Mouse (Mus musculus): Measurements from ENCODE around the gene Tns3. TPM values are rescaled to one million over a fixed set of nuclear protein-coding genes. Genes with fewer than 3 reads are reported as not detected.

Tns3 gene
- total RNA-seq, 2 experiments from 2014 or later = 27.4 to 29.0 TPM

DNA sequence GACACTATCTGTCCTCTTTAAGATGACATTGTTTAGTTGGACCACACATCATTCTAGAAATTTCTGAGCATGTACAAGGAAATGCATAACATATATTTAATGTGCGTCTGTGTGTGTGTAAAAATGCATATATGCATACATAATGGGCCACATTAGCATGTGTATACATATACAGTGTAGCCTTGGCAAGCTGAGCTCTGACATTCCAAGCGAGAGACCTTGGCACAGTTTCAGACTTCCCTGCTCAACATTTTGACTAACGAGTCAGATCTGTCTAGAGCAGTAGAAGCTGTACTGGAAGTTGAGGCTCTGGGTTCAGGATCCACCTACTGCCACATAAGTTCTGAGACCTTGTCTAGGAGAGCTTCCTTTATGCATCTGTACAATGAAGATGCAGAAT, 17.0 kb upstream of the Tns3 start:
- no peak for DNase-seq
- intact Hi-C loops (cut with DNase I) = no loop called here

DNA sequence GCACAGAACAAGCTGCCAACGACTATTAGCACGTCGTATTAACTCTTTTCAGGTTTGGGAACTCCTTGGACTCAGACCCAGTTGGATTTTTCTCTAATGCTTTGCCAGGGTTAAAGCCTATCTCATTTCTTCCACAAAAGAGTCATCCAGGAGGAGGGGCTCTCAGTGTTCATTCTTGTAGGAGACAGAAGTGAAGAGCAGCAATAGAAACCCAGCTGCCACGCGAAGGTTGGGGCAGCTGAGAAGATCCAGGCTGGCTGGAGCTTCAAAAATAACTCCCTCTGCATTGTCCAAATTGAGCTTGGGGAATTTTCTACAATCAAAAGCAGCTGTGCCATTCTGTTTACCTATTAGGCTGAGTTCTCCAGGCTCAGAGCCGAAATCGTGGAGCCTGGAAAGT, 16.3 kb upstream of the Tns3 start:
- DNase-seq = no peak
- intact Hi-C loops (cut with DNase I) = no loop called here

- DNase-seq = no peak
- intact Hi-C loops (cut with DNase I) = no loop called here
Observed at GRCm38 (mm10) chr11:8679221-8679620, 14.9 kb upstream of the Tns3 start.

GRCm38 (mm10) chr11:8678260-8678995, 14.1 kb upstream of the Tns3 start:
- intact Hi-C loops (cut with DNase I) = no loop called here
- DNase-seq = no peak

GRCm38 (mm10) chr11:8675701-8676474, 11.6 kb upstream of the Tns3 start:
- intact Hi-C loops (cut with DNase I) = no loop called here

DNA sequence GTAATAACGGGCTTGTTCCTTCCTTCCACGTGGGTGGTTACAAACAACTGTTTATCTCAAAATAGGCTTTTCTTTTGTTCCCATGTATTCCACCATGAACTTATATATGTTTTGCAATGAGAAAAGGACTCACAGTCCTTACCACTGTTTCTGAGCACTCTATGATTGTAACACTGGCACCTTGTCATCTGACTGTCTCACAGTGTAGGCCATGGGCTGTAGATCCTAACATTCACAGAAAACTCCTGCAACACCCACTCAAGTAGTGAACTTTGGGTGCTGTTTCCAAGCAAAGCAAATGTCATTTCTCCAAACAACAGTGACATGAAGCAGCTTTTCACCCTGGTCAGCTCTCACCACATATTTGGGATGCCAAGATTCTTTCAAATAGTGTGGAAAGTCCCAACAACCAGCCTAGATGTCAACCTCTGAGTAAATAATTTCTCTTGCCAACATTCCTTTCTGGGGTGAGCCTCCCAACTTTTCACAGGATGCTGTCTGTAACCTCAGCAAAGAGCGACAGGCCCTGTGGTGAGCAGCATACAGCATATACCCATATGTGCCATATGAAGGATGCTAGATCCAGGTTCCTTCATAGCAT, 10.3 kb upstream of the Tns3 start:
- intact Hi-C loops (cut with DNase I) = no loop called here
- peak; percentile 30 to 38 for DNase-seq

More at GRCm38 (mm10) chr11:8675701-8676474, 11.6 kb upstream of the Tns3 start:
- no peak for DNase-seq

DNA sequence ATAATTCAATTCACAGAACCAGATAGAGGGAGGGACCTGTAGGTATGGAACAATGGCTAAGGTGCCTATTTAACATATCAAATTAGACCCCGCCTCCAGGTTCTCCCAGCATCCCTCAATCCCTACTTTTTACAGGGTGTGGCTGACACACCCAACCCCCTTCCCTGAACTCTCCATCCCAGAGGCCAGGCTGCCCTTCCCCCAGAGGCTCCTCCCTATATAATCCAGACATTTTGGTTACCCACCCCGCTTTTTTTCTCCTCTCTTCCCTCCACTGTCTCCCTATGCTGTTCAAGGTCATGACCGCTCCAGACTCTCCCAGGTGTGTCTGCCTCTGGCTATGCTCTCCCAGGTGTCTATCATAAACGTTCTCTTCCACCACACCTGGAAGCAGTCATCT, 7.4 kb upstream of the Tns3 start:
- intact Hi-C loops (cut with DNase I) = no loop called here
- DNase-seq = no peak

- no peak for DNase-seq
- intact Hi-C loops (cut with DNase I) = loop anchor here (5.0 to 10.0 kb wide), 2 partner anchors 193 to 286 kb away; no protein-coding TSS in a partner anchor
Observed at GRCm38 (mm10) chr11:8669138-8669537, 4.8 kb upstream of the Tns3 start.

- no peak for DNase-seq
- intact Hi-C loops (cut with DNase I) = loop anchor here (2.0 to 10.0 kb wide), 4 partner anchors 84 to 290 kb away; no protein-coding TSS in a partner anchor
Observed at GRCm38 (mm10) chr11:8664797-8665196, 462 bp upstream of the Tns3 start.

DNA sequence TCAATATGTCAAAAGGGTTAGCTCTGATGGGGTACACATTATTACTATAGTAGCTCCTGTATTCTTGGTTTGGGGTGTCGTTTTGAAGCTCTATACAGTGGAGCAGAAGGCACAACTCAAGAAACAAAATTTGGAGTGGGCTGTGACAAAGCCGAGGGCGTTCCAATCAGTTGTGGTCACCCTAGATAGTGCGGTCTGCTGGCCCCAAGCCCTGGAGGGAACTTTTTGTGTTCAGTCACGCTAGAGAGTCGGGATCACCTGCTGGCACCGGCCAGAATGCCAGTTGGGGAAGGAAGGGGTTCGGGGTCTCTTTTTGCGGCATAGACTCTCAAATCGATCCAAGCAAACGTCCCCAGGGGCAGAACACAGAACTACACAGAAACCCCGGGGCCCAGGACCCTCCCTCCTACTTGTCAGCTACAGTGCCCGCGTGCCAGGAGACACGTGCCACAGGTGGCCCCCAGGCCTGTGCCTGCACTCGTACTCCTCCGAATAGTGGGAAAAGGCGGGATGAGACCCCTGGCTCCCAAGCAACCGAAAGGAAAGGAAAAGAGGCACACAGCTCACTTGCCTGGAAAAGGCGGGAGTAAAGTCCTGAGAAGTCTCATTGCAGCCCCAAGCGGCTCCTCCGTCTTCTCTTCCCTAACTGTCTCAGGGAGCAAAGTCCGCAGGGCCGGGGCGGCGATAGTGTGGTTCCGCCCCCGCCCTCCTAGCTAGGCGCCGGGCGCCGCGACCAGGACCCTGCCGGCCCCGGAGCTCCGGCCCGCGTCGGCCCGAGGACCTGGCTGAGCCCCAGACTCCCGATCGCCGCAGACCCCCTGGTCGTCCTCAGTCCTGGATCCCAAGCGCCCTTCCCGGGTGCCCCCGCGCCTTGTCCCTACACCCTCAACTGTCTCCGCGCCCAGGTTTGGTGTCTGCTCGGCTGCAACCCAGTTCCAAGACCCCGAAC, 617 bp downstream of the Tns3 start:
- intact Hi-C loops (cut with DNase I) = loop anchor here (2.0 to 10.0 kb wide), 3 partner anchors 83 to 291 kb away; no protein-coding TSS in a partner anchor
- DNase-seq = peak; percentile 75 to 79

GRCm38 (mm10) chr11:8662706-8663429, 1.5 kb downstream of the Tns3 start:
- intact Hi-C loops (cut with DNase I) = loop anchor here (5.0 to 10.0 kb wide), 2 partner anchors 116 to 292 kb away; no protein-coding TSS in a partner anchor
- peak in 1 of 2 experiments; percentile 42 for DNase-seq

DNA sequence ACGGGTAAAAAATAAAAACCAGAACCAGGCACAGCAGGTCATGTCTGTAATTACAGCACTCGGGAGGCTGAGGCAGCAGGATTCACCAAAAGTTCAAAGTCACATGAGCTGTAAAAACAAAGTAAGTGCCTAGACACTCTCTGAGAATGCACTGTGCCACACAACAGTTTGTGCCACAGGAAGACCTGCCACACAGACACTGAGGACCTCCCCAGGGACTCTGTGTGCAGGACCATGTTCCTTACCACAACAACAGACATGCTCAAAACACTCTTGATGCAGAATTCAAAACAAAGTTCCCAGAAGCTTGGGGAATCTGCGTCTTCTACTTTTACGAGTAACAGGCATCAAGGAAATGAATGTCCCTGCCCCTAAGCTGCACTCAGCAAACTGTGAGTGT, 3.4 kb downstream of the Tns3 start:
- intact Hi-C loops (cut with DNase I) = loop anchor here (5.0 to 10.0 kb wide), 2 partner anchors 114 to 294 kb away; no protein-coding TSS in a partner anchor
- no peak for DNase-seq

- intact Hi-C loops (cut with DNase I) = loop anchor here (5.0 to 10.0 kb wide), 2 partner anchors 113 to 295 kb away; no protein-coding TSS in a partner anchor
- DNase-seq = peak in 1 of 2 experiments; percentile 39
Observed at GRCm38 (mm10) chr11:8659851-8660250, 4.5 kb downstream of the Tns3 start.

GRCm38 (mm10) chr11:8659061-8659460, 5.3 kb downstream of the Tns3 start:
- intact Hi-C loops (cut with DNase I) = no loop called here
- peak; percentile 61 to 65 for DNase-seq

DNA sequence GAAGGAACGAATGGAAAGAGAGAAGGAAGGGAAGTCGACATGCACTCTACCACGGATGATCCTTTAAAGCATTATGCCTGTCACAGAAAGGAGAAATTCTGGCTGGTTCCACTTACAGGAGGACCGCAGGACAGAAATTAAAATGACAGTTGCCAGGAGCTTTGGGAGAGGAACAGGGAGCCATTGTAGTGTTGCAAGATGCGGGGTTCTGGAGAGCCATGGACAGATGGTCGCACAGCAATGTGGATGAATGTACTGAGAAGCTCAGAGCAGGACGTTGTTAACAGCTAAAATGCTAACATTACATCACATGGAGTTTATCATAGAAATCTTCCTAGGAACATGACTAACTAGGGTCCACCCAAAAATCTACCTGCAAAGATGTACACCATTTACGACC, 6.8 kb downstream of the Tns3 start:
- intact Hi-C loops (cut with DNase I) = no loop called here
- DNase-seq = no peak

- intact Hi-C loops (cut with DNase I) = no loop called here
- DNase-seq = no peak
Observed at GRCm38 (mm10) chr11:8656448-8657393, 7.6 kb downstream of the Tns3 start.

- DNase-seq = peak; percentile 54 to 57
- intact Hi-C loops (cut with DNase I) = no loop called here
Observed at GRCm38 (mm10) chr11:8653800-8654295, 10.5 kb downstream of the Tns3 start.

All from heart, postnatal 10 days (tissue).